Mouse (Mus musculus): ENCODE measurements around the gene Hdhd5. TPM values are rescaled to one million over a fixed set of nuclear protein-coding genes. Genes with fewer than 3 reads are reported as not detected.

The Hdhd5 gene
- total and polyA plus RNA-seq, 3 experiments = 17.8 to 19.9 TPM; not detected in 1

DNA sequence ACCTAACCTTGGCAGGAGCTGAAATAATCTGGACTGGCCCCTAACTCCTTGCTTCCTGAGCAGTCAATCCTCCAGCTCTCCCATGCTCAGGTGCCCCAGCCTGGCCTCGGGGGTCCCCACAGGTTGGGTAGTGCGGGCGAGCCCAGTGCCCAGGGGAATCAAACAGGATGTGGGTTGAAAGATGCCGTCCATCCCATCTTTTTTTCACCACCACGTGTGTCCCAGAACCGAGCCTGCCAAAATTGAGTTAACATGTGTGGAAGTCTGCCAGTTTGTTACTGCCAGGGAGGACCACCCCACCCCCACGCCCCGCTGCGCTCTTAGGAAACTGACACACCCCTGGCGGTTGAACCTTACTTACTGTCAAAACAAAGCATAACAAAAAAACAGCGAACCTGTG, 67.2 kb downstream of the Hdhd5 start (continued):
- no peak for TF ChIP-seq TCF12 (IDR thresholded peaks at IDR 0.05; ENCODE audit: low read depth, low read length)
- TF ChIP-seq GATA1 (IDR thresholded peaks at IDR 0.05; ENCODE audit: low read depth, low read length) = no peak
- peak; percentile 11 to 68; a peak in 2 of 4 replicates for TF ChIP-seq EP300 (IDR thresholded peaks at IDR 0.05; ENCODE audit: low read depth in 1 of 2, low read length in 2 of 2)

DNA sequence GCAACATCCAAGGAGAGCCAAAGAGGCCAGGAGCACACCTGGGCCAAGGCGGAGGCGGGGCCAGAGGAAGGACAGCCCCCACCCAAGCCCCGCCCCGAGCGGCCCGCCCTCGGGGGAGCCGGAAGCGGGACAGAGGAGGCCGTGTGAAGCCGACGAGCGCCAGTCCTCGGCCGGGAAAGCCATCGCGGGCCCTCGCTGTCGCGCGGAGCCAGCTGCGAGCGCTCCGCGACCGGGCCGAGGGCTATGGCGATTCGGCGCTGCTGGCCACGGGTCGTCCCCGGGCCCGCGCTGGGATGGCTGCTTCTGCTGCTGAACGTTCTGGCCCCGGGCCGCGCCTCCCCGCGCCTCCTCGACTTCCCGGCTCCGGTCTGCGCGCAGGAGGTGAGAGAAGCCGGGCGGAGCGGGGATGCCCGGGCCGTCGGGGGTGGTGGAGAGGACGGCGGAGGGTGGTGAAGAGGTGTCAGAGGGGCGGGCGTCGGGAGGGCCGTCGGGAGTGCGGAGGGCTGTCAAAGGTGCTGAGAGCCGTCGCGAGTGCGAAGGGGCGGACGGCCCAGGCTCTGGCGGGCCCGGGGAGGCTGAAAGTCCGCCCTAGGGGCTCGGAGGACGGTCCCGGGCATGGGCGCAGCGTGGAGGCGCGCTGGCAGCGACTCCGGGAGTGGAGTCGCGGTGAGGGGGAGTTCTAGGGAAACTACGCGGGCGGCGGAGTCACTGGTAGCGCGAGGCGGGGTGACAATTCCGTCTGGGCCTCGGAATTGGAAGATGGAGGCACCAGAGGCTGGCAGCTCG, 67.8 kb downstream of the Hdhd5 start, which contains the start of gene Il17ra:
TSS of gene Il17ra (plus strand) at position 162 of the 786 bp plus-strand sequence.
- H3K79me2 ChIP-seq (ENCODE audit: control insufficient read depth, insufficient read depth, low read length, poor library complexity) = peaks cover 40% of the 10 kb centered on the region
- peaks cover 22 to 31% of the 10 kb centered on the region in 2 experiments for H3K4me1 ChIP-seq (ENCODE audit: control insufficient read depth in 1 of 2, insufficient read depth in 2 of 2, low read length in 2 of 2)
- peak; percentile 82 for DNase-seq (ENCODE audit: low read depth, low spot score)
- peak within 1 kb of the TSS; percentile 93 for H3K9ac ChIP-seq (ENCODE audit: control insufficient read depth, low read depth, low read length, poor library complexity, severe bottlenecking)
- H3K27ac ChIP-seq (ENCODE audit: control insufficient read depth, low read depth, low read length) = peak within 1 kb of the TSS; percentile 63
- no peaks in the 10 kb centered on the region for H3K27me3 ChIP-seq (ENCODE audit: control insufficient read depth in 1 of 2, insufficient read depth in 2 of 2, low read length in 2 of 2)
- peaks cover 0 to 30% of the 10 kb centered on the region in 2 experiments; a peak in 2 of 4 replicates for H3K36me3 ChIP-seq (ENCODE audit: control insufficient read depth in 1 of 2, insufficient read depth in 2 of 2, low read length in 2 of 2)
- no peak for TF ChIP-seq SMC3 (IDR thresholded peaks at IDR 0.05; ENCODE audit: low read depth, low read length)
- peak; percentile 34; the same call in 1 of the 2 replicates for TF ChIP-seq MAX (IDR thresholded peaks at IDR 0.05; ENCODE audit: low read length)
- TF ChIP-seq MEF2A (IDR thresholded peaks at IDR 0.05; ENCODE audit: extremely low read depth, insufficient replicate concordance, low read depth, low read length, poor library complexity, severe bottlenecking) = no peak
- 0 out of 6 replicates have a peak, but pooled peaks of 1 of the 3 experiments have one; percentile 8 for TF ChIP-seq CTCF (IDR thresholded peaks at IDR 0.05 in 2 of 3, conservative IDR thresholded peaks at IDR 0.05 in 1 of 3; ENCODE audit: control insufficient read depth in 1 of 3, insufficient read depth in 1 of 3, low read depth in 2 of 3, low read length in 3 of 3, poor library complexity in 1 of 3, severe bottlenecking in 1 of 3)
- TF ChIP-seq POLR2A (IDR thresholded peaks at IDR 0.05; ENCODE audit: control insufficient read depth in 1 of 2, insufficient read depth in 1 of 2, low read depth in 1 of 2, low read length in 2 of 2, poor library complexity in 1 of 2) = peak; percentile 69 to 86
- peak; percentile 69 for TF ChIP-seq TCF12 (IDR thresholded peaks at IDR 0.05; ENCODE audit: low read depth, low read length)
- TF ChIP-seq MAFK (IDR thresholded peaks at IDR 0.05; ENCODE audit: borderline replicate concordance, low read depth, low read length) = no peak
- peak; percentile 86 for TF ChIP-seq NELFE (IDR thresholded peaks at IDR 0.05; ENCODE audit: low read depth, low read length)
- TF ChIP-seq ZMIZ1 (IDR thresholded peaks at IDR 0.05; ENCODE audit: low read depth, low read length) = peak; percentile 65
- TF ChIP-seq POLR2AphosphoS2 (IDR thresholded peaks at IDR 0.05; ENCODE audit: low read length) = peak; percentile 78; the same call in 1 of the 2 replicates
- TF ChIP-seq HCFC1 (IDR thresholded peaks at IDR 0.05; ENCODE audit: low read depth, low read length) = peak; percentile 63; the same call in 1 of the 2 replicates
- TF ChIP-seq ELF1 (IDR thresholded peaks at IDR 0.05; ENCODE audit: low read depth, low read length) = peak; percentile 85
- peak; percentile 43 for TF ChIP-seq SIN3A (IDR thresholded peaks at IDR 0.05; ENCODE audit: low read length)
- peak; percentile 29; the same call in 1 of the 2 replicates for TF ChIP-seq MAZ (IDR thresholded peaks at IDR 0.05; ENCODE audit: low read depth, low read length)
- H3K9me3 ChIP-seq (replicated peaks; ENCODE audit: insufficient read depth, low read length) = no peaks in the 10 kb centered on the region
- peak within 1 kb of the TSS; percentile 88 for H3K4me3 ChIP-seq (ENCODE audit: control insufficient read depth in 1 of 2, insufficient read depth in 1 of 2, low read depth in 2 of 2, low read length in 2 of 2)

DNA sequence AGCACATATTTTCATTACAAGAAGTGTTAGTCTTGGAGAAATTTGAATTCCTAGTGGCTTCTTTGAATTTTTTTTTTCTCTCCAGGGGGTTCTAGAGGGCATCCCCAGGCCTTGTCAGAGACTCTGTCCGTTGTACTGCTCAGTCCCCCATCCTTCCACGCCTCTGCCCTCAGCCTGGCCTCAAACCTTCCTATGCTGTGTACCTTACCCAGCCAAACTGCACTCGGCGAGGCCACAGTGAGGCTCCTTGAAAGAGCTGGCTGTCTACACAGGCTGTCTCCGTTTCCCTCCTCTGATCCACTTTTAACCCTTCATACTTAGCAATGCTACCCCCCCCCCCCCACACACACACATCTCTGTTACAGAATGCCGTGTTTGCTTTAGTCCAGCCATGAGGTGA, 68.9 kb downstream of the Hdhd5 start:
- no peaks in the 10 kb centered on the region for H3K27me3 ChIP-seq (ENCODE audit: control insufficient read depth in 1 of 2, insufficient read depth in 2 of 2, low read length in 2 of 2)
- no peak overlapping the region for H3K9ac ChIP-seq (ENCODE audit: control insufficient read depth, low read depth, low read length, poor library complexity, severe bottlenecking)
- H3K9me3 ChIP-seq (replicated peaks; ENCODE audit: insufficient read depth, low read length) = no peaks in the 10 kb centered on the region
- peaks cover 31% of the 10 kb centered on the region for H3K79me2 ChIP-seq (ENCODE audit: control insufficient read depth, insufficient read depth, low read length, poor library complexity)
- H3K36me3 ChIP-seq (ENCODE audit: control insufficient read depth in 1 of 2, insufficient read depth in 2 of 2, low read length in 2 of 2) = peaks cover 0 to 25% of the 10 kb centered on the region in 2 experiments; a peak in 2 of 4 replicates
- DNase-seq (ENCODE audit: low read depth, low spot score) = no peak
- H3K4me3 ChIP-seq (ENCODE audit: control insufficient read depth in 1 of 2, insufficient read depth in 1 of 2, low read depth in 2 of 2, low read length in 2 of 2) = no peak overlapping the region
- H3K4me1 ChIP-seq (ENCODE audit: control insufficient read depth in 1 of 2, insufficient read depth in 2 of 2, low read length in 2 of 2) = peaks cover 19 to 27% of the 10 kb centered on the region in 2 experiments
- TF ChIP-seq ZC3H11A (IDR thresholded peaks at IDR 0.05; ENCODE audit: low read depth, low read length) = no peak
- no peak overlapping the region for H3K27ac ChIP-seq (ENCODE audit: control insufficient read depth, low read depth, low read length)
